Mouse (Mus musculus) bone marrow macrophage, adult 2 months (primary cell): ENCODE measurements around the gene Nfib.

Experiments used
- CTCF ChIP-seq: IDR thresholded peaks from 2 replicates; pipeline ENCODE4 v1.5.1; 2012; ENCODE audit warnings: low read depth, mild to moderate bottlenecking, low read length, moderate library complexity
- POLR2A ChIP-seq: IDR thresholded peaks from 2 replicates; pipeline ENCODE4 v1.6.1; 2012; ENCODE audit warnings: mild to moderate bottlenecking, low read depth, low read length, borderline replicate concordance

DNA sequence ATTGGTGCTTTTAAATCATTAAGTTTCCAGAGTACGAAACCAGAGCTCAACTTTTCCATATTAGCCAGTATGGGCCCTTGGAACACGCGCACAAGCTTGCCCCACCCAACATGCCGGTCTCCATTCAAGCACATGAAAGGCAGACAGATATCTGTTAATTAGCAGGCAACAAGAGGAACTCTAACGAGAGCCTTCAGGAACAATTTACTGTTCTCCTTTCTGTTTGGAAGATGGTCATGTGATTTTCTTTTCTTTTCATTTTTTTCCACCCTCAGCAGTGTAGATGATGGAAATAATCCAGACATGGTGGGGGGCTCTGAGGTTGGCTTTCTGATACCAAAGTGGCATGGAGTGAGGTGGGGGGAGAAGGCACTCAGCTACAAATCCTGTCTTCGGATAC lies 361.3 kb downstream of the Nfib start:
- no peak for TF ChIP-seq POLR2A
- no peak for TF ChIP-seq CTCF
